Mouse (Mus musculus): ENCODE measurements at regions not wholly inside any gene's neighbourhood (a gene's known extent, or its start where the extent isn't known, plus 50 kb on each side); places are given as distances from the start of the nearest gene placed in this dataset.

GRCm38 (mm10) chr7:123059718-123060337 is 63.9 kb upstream of the Tnrc6a start:
- CTCF ChIA-PET = no interaction called here

GRCm38 (mm10) chr7:123063264-123064011 is 60.2 kb upstream of the Tnrc6a start:
- CTCF ChIA-PET = no interaction called here

- CTCF ChIA-PET = interaction anchor here (0.6 kb wide), 1 partner anchor 1217 kb away, joined by 3 read pairs; no protein-coding TSS in a partner anchor
Observed at GRCm38 (mm10) chr7:123065951-123066351, 57.7 kb upstream of the Tnrc6a start.

- CTCF ChIA-PET = no interaction called here
Observed at GRCm38 (mm10) chr7:123067396-123067795, 56.3 kb upstream of the Tnrc6a start.

GRCm38 (mm10) chr7:123068241-123068640 is 55.4 kb upstream of the Tnrc6a start:
- CTCF ChIA-PET = no interaction called here

DNA sequence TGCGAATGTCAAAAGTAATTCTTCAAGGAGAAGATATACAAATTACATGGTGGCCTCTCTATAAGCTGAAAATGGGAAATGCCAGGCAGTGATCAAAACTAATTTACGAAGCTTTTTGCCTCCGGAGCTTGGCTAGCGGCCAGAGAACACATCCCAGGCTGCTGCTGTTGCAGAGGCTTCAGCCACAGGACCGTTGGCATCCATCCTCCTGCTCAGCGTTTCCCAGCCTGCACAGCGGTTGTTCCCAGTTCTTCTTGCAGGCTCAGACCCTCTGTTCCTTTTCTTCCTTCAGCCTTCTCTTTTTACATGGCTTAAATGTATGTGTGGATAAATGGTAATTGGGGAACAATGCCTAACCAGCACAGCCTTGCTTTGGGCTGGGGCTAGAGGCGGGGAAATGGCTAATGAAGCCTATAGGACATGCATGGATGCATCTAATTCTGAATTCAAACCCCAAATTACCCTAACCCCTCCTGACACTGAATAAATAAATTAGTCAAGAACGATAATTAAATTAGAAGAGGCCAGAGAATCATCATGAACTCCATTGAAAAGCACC is 54.9 kb upstream of the Tnrc6a start:
- CTCF ChIA-PET = no interaction called here

- CTCF ChIA-PET = no interaction called here
Observed at GRCm38 (mm10) chr7:123069280-123069679, 54.4 kb upstream of the Tnrc6a start.

GRCm38 (mm10) chr7:123070861-123071260 is 52.8 kb upstream of the Tnrc6a start:
- CTCF ChIA-PET = no interaction called here

Data from spleen, embryonic (tissue).